Mouse (Mus musculus): ENCODE measurements around the gene Zbtb20. TPM values are rescaled to one million over a fixed set of nuclear protein-coding genes. Genes with fewer than 3 reads are reported as not detected.

Gene Zbtb20
- polyA plus RNA-seq, 1 experiment from 2014 or later: 54.7 TPM

DNA sequence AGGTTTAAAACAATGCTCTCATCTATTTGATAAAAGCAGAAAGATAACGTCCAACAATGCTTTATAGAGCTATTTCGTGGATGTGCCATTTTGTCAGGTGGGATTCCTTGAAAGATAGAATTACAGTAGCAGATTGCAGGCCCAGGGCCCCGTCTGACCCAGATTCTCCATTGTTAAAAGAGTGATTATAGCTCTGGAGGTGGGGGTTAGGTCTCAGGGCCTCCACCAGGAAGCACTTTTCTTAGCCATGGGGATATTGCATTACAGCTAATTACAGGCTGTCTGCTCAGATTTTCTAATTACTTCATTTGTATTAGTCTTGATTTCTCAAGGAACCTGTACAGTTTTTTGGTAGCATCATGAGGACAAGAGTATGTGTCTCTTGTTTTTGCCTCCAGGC, 798.7 kb downstream of the Zbtb20 start:
- no peaks in the 10 kb centered on the region for H3K4me1 ChIP-seq (replicated peaks; ENCODE audit: control insufficient read depth, insufficient read depth, low read length)
- no peaks in the 10 kb centered on the region for H3K9me3 ChIP-seq (ENCODE audit: control insufficient read depth, low read length)
- DNase-seq (ENCODE audit: low spot score): no peak
- no peaks in the 10 kb centered on the region for H3K36me3 ChIP-seq (ENCODE audit: control insufficient read depth, insufficient read depth, low read length)
- ATAC-seq (replicated peaks; ENCODE audit: low FRiP score): no peak
- H3K9ac ChIP-seq (ENCODE audit: low read length): no peak overlapping the region
- H3K27ac ChIP-seq (ENCODE audit: low read depth, low read length): no peak overlapping the region
- H3K4me2 ChIP-seq (ENCODE audit: low read depth, low read length, severe bottlenecking): no peak overlapping the region
- H3K27me3 ChIP-seq (ENCODE audit: control insufficient read depth, insufficient read depth, low read length): no peaks in the 10 kb centered on the region
- no peak overlapping the region for H3K4me3 ChIP-seq (ENCODE audit: low read depth, low read length)
- WGBS: 83% methylated on average over 3 of the region's 3 CpGs

- DNase-seq (ENCODE audit: low spot score) (no peak), ATAC-seq (replicated peaks; ENCODE audit: low FRiP score) (no peak)
- Histone ChIP-seq H3K36me3 (ENCODE audit: control insufficient read depth, insufficient read depth, low read length) (no peaks in the 10 kb centered on the region), H3K4me1 (replicated peaks; ENCODE audit: control insufficient read depth, insufficient read depth, low read length) (no peaks in the 10 kb centered on the region), H3K4me3 (ENCODE audit: low read depth, low read length) (no peak overlapping the region), H3K27ac (ENCODE audit: low read depth, low read length) (no peak overlapping the region), H3K27me3 (ENCODE audit: control insufficient read depth, insufficient read depth, low read length) (no peaks in the 10 kb centered on the region), H3K4me2 (ENCODE audit: low read depth, low read length, severe bottlenecking) (no peak overlapping the region), H3K9ac (ENCODE audit: low read length) (no peak overlapping the region), H3K9me3 (ENCODE audit: control insufficient read depth, low read length) (no peaks in the 10 kb centered on the region)
- WGBS: 85% methylated on average over 2 of the region's 2 CpGs
These were observed 812.3 kb downstream of the Zbtb20 start for GRCm38 (mm10) chr16:43687968-43688367.

DNA sequence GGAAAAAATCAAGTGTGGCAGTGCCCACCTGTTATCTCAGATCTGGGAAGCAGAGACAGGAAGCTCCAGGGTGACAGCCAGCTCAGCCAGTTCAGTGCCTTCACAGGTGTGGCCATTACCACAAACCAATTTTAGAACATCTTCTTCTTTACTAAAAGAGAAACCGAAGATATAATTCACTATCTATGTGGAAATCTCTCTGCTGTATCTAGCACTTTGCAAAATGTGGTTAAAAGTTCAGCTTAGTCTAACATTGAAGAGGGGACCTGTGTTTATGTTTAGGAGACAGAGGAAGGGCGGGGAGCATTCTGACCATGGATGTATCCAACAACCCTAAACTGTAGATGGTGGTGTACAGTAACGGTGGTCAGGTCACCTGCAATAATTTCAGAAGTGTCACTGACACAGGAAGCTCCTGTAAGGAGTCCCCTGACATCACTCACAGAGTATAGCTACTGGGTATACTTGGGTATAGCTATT, 814.6 kb downstream of the Zbtb20 start:
- Histone ChIP-seq H3K27ac (ENCODE audit: low read depth, low read length) (no peak overlapping the region), H3K36me3 (ENCODE audit: control insufficient read depth, insufficient read depth, low read length) (no peaks in the 10 kb centered on the region), H3K9ac (ENCODE audit: low read length) (no peak overlapping the region), H3K9me3 (ENCODE audit: control insufficient read depth, low read length) (no peaks in the 10 kb centered on the region), H3K27me3 (ENCODE audit: control insufficient read depth, insufficient read depth, low read length) (no peaks in the 10 kb centered on the region), H3K4me1 (replicated peaks; ENCODE audit: control insufficient read depth, insufficient read depth, low read length) (no peaks in the 10 kb centered on the region), H3K4me2 (ENCODE audit: low read depth, low read length, severe bottlenecking) (no peak overlapping the region), H3K4me3 (ENCODE audit: low read depth, low read length) (no peak overlapping the region)
- ATAC-seq (replicated peaks; ENCODE audit: low FRiP score) (no peak), DNase-seq (ENCODE audit: low spot score) (no peak)
- WGBS: 92% methylated on average over 3 of the region's 3 CpGs

GRCm38 (mm10) chr16:43690912-43691311, 815.2 kb downstream of the Zbtb20 start:
- no peak overlapping the region for H3K9ac ChIP-seq (ENCODE audit: low read length)
- H3K4me1 ChIP-seq (replicated peaks; ENCODE audit: control insufficient read depth, insufficient read depth, low read length): no peaks in the 10 kb centered on the region
- H3K27ac ChIP-seq (ENCODE audit: low read depth, low read length): no peak overlapping the region
- no peak overlapping the region for H3K4me3 ChIP-seq (ENCODE audit: low read depth, low read length)
- DNase-seq (ENCODE audit: low spot score) (no peak), ATAC-seq (replicated peaks; ENCODE audit: low FRiP score) (no peak)
- no peaks in the 10 kb centered on the region for H3K9me3 ChIP-seq (ENCODE audit: control insufficient read depth, low read length)
- H3K27me3 ChIP-seq (ENCODE audit: control insufficient read depth, insufficient read depth, low read length): no peaks in the 10 kb centered on the region
- WGBS: 79% methylated on average over 2 of the region's 2 CpGs
- no peaks in the 10 kb centered on the region for H3K36me3 ChIP-seq (ENCODE audit: control insufficient read depth, insufficient read depth, low read length)
- H3K4me2 ChIP-seq (ENCODE audit: low read depth, low read length, severe bottlenecking): no peak overlapping the region

GRCm38 (mm10) chr16:43691741-43692140, 816.1 kb downstream of the Zbtb20 start:
- DNase-seq (ENCODE audit: low spot score) (no peak), ATAC-seq (replicated peaks; ENCODE audit: low FRiP score) (no peak)
- no peak overlapping the region for H3K27ac ChIP-seq (ENCODE audit: low read depth, low read length)
- H3K4me3 ChIP-seq (ENCODE audit: low read depth, low read length): no peak overlapping the region
- H3K27me3 ChIP-seq (ENCODE audit: control insufficient read depth, insufficient read depth, low read length): no peaks in the 10 kb centered on the region
- no peak overlapping the region for H3K4me2 ChIP-seq (ENCODE audit: low read depth, low read length, severe bottlenecking)
- H3K4me1 ChIP-seq (replicated peaks; ENCODE audit: control insufficient read depth, insufficient read depth, low read length): no peaks in the 10 kb centered on the region
- no peaks in the 10 kb centered on the region for H3K9me3 ChIP-seq (ENCODE audit: control insufficient read depth, low read length)
- no peak overlapping the region for H3K9ac ChIP-seq (ENCODE audit: low read length)
- H3K36me3 ChIP-seq (ENCODE audit: control insufficient read depth, insufficient read depth, low read length): no peaks in the 10 kb centered on the region
- WGBS: 94% methylated on average over 5 of the region's 5 CpGs

MicroRNAs encoded within 50 kb of the gene (microRNA counts, 519-probe panel; counts per million panel counts)
- 31.2 counts per million for microRNA mmu-miR-568

Small RNAs within 50 kb of the gene (microRNA-seq; reads per million reads assigned to microRNA genes)
- gene Mir568 (ENCODE audit: insufficient number of aligned reads): not detected

Measured in forebrain, embryonic 11.5 days (tissue).